Mouse (Mus musculus) liver, adult 10 weeks (tissue): ENCODE measurements around the gene Icosl. TPM values are rescaled to one million over a fixed set of nuclear protein-coding genes. Genes with fewer than 3 reads are reported as not detected.

ENCODE experiments used
- polyA plus RNA-seq: library from polyadenylated mRNA; stranded (reverse); fragments of 350-450 nt; fragmentation: Illumina TruSeq; extraction: RNeasy Lipid Tissue Mini Kit (QIAGEN cat#74804); gene quantifications from one replicate; pipeline ENCODE4 v1.2.3, GENCODE M21; 2014; ENCODE audit warnings: low read depth, low replicate concordance

Gene Icosl
- 0.48 TPM for polyA plus RNA-seq

DNA sequence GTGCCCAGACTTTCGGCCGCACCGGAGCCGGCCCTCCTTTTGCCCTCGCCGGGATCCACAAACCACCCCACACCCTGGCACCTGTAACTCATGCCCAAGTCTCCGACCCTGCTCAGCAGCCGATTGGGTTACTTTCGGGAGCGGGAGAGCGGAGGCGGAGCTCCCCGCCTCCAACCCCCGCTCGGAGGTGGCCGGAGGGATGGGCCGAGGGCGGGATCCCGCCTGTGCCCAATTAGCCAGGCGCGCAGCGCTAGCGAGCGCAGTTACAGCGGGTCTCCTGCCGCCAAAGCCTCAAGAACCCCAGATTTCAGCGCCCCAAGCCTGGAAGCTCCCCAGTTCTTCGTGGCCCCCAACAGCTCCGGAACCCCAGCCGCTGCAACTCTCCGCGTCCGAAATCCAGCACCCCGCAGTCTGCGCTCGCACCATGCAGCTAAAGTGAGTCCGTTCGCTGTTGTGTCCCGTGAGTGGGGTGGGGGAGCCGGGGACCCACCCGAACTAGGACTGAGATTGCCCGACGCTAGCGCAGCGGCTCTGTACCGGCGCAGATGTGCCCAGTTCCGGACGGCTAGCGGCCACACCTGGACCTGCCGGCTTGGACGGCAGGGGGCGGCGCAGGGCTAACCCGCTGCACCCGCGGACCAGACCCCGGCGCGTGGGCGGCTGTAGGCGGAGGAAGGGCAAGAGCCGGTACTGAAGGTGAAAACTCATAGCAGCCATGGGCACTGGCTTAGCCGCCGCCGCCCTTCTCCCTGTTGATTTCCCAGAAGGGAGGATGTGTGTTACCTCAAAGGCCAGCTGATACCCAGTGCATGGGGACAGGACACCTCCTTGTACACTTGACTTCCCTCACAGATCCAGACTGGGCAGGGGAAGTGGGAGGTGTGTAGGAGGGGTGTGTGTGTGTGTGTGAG, at the start of gene Icosl:
Icosl (plus strand) TSS at position 202 of the 911 bp plus-strand sequence.

GRCm38 (mm10) chr10:78041647-78042046, 27.5 kb upstream of the Icosl start, which contains the start of gene Dnmt3l:
TSS of gene Dnmt3l (plus strand) at chr10:78041947.

DNA sequence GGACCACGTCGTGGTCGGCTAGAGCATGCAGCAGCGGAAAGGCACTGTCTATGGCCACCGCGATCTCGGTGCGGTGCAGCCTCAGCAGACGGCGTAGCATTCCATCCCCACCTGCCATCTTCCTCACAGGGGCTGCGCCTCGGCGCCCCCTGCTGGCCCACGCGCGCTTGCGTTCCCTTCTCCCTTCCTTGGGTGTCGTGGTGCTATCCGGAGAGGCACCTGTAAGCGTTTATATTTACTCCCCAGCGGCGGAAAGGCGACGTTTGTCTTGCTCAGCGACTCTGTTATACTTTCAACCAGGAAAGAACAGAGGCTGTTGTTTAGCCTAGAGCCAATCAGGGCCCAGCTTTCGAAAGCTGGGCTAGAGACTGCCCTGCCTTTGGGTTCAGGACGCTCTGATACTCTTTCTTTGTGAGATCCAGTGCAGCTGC, 25.7 kb upstream of the Icosl start, which contains the start of gene Aire:
Aire (minus strand) TSS at position 205 of the 431 bp plus-strand sequence.

Other genes starting within 250 kb of the Icosl start
- not detected for gene Krtap10-4, start 242.2 kb upstream of the Icosl start, polyA plus RNA-seq
- not detected for gene Krtap10-10, start 233.4 kb upstream of the Icosl start, polyA plus RNA-seq
- not detected for gene Gm36176, start 222.5 kb upstream of the Icosl start, polyA plus RNA-seq
- gene Gm10318, start 216.4 kb upstream of the Icosl start, polyA plus RNA-seq: not detected
- not detected for gene Gm3285, start 207.3 kb upstream of the Icosl start, polyA plus RNA-seq
- 15.8 TPM for gene Lrrc3, start 166.8 kb upstream of the Icosl start, polyA plus RNA-seq
- gene Trpm2, start 98.7 kb upstream of the Icosl start, polyA plus RNA-seq: 1.7 TPM
- gene 1810043G02Rik, start 90.8 kb upstream of the Icosl start, polyA plus RNA-seq: 0.72 TPM
- 1.1 TPM for gene Pfkl, start 59.2 kb upstream of the Icosl start, polyA plus RNA-seq
- gene Dnmt3l, start 27.4 kb upstream of the Icosl start, polyA plus RNA-seq: not detected
- gene Aire, start 25.7 kb upstream of the Icosl start, polyA plus RNA-seq: not detected
- 34.9 TPM for gene D10Jhu81e, start 100.5 kb downstream of the Icosl start, polyA plus RNA-seq
- 1.6 TPM for gene Pwp2, start 115.8 kb downstream of the Icosl start, polyA plus RNA-seq
- gene Trappc10, start 175.3 kb downstream of the Icosl start, polyA plus RNA-seq: 5.0 TPM